Mouse (Mus musculus) liver, embryonic 16.5 days (tissue): ENCODE results near the gene Mup4. TPM values are rescaled to one million over a fixed set of nuclear protein-coding genes. Genes with fewer than 3 reads are reported as not detected.
A peak's percentile ranks its signal among the peaks of the same experiment; 100 is the strongest.

ENCODE experiments used
- ATAC-seq: fragments of 200-750 bp; cut with Nextera tagmentation; 2 replicates; pipeline ENCODE4 v1.8.0; 2017; ENCODE audit warnings: low read depth, mild to moderate bottlenecking, moderate number of reproducible peaks, moderate library complexity
- H3K27ac ChIP-seq: fragments of 300-500 bp; sonication (generic); 2 replicates; pipeline ENCODE4 v1.5.1; 2014; ENCODE audit warnings: mild to moderate bottlenecking, low read length
- H3K27me3 ChIP-seq: fragments of 300-500 bp; sonication (generic); 2 replicates; pipeline ENCODE4 v1.6.1; 2014; ENCODE audit warnings: low read depth, low read length, mixed read lengths; ENCODE audit not compliant: control insufficient read depth, insufficient read depth
- H3K36me3 ChIP-seq: fragments of 300-500 bp; sonication (generic); 2 replicates; pipeline ENCODE4 v1.6.1; 2014; ENCODE audit warnings: mild to moderate bottlenecking; ENCODE audit not compliant: control insufficient read depth, insufficient read depth
- H3K4me1 ChIP-seq: fragments of 300-500 bp; sonication (generic); 2 replicates; pipeline ENCODE4 v1.6.1; 2014; ENCODE audit warnings: low read depth, low read length, mixed read lengths; ENCODE audit not compliant: control insufficient read depth
- H3K4me2 ChIP-seq: fragments of 300-500 bp; sonication (generic); 2 replicates; pipeline ENCODE4 v1.6.1; 2014; ENCODE audit warnings: low read depth, low read length, mixed read lengths
- H3K4me3 ChIP-seq: fragments of 300-500 bp; sonication (generic); 2 replicates; pipeline ENCODE4 v1.5.1; 2014; ENCODE audit warnings: low read depth, mild to moderate bottlenecking, low read length
- H3K9ac ChIP-seq: fragments of 300-500 bp; sonication (generic); 2 replicates; pipeline ENCODE4 v1.6.1; 2014; ENCODE audit warnings: low read depth, low read length
- H3K9me3 ChIP-seq: fragments of 300-500 bp; sonication (generic); replicated peaks from 2 replicates; pipeline ENCODE4 v1.6.1; 2016; ENCODE audit warnings: low read length; ENCODE audit not compliant: control insufficient read depth
- WGBS: fragments of 180-500 bp; shearing (Covaris S2); extraction: QIAGEN DNeasy Blood & Tissue Kit; methylation state at CpG from one replicate; pipeline ENCODE4 v1.1.7; 2014; ENCODE audit not compliant: insufficient replicate concordance; 5-methylcytosine and 5-hydroxymethylcytosine counted together
- polyA plus RNA-seq: library from polyadenylated mRNA; unstranded; fragments of >200 nt; fragmentation: Nextera tagmentation; extraction: Ambion mirVana; gene quantifications from 2 replicates; pipeline ENCODE4 v1.2.1, GENCODE M21; 2015

Gene Mup4
- polyA plus RNA-seq, 1 experiment from 2014 or later, result not detected

GRCm38 (mm10) chr4:59914608-59915403, 45.7 kb downstream of the Mup4 start, which contains the start of gene Slc46a2:
TSS of gene Slc46a2 (minus strand) at chr4:59915056.
- Histone ChIP-seq H3K4me1 (no peaks in the 10 kb centered on the region), H3K9me3 (no peaks in the 10 kb centered on the region), H3K9ac (no peak within 1 kb of the TSS), H3K4me2 (no peak within 1 kb of the TSS), H3K4me3 (no peak within 1 kb of the TSS), H3K27ac (no peak within 1 kb of the TSS), H3K27me3 (peaks cover 11% of the 10 kb centered on the region), H3K36me3 (no peaks in the 10 kb centered on the region)
- 17% methylated on average over 22 of the region's 22 CpGs for WGBS
- no peak for ATAC-seq

GRCm38 (mm10) chr4:59908785-59909184, 51.7 kb downstream of the Mup4 start:
- 64% methylated on average over 2 of the region's 2 CpGs for WGBS

GRCm38 (mm10) chr4:59907657-59908230, 52.8 kb downstream of the Mup4 start:
- ATAC-seq, result no peak
- Histone ChIP-seq H3K4me1 (no peaks in the 10 kb centered on the region), H3K36me3 (no peaks in the 10 kb centered on the region), H3K27me3 (no peaks in the 10 kb centered on the region), H3K4me3 (no peak overlapping the region), H3K27ac (no peak overlapping the region), H3K4me2 (no peak overlapping the region), H3K9ac (no peak overlapping the region), H3K9me3 (no peaks in the 10 kb centered on the region)
- WGBS, result 46% methylated on average over 10 of the region's 10 CpGs

More at GRCm38 (mm10) chr4:59908785-59909184, 51.7 kb downstream of the Mup4 start:
- H3K36me3 ChIP-seq, result no peaks in the 10 kb centered on the region
- no peak overlapping the region for H3K27ac ChIP-seq
- H3K27me3 ChIP-seq, result peaks cover 3% of the 10 kb centered on the region
- no peak overlapping the region for H3K9ac ChIP-seq
- no peaks in the 10 kb centered on the region for H3K4me1 ChIP-seq
- no peak for ATAC-seq
- no peak overlapping the region for H3K4me3 ChIP-seq
- no peak overlapping the region for H3K4me2 ChIP-seq
- H3K9me3 ChIP-seq, result no peaks in the 10 kb centered on the region

- Histone ChIP-seq H3K36me3 (no peaks in the 10 kb centered on the region), H3K27me3 (no peaks in the 10 kb centered on the region), H3K9me3 (no peaks in the 10 kb centered on the region), H3K9ac (no peak overlapping the region), H3K4me3 (no peak overlapping the region), H3K4me1 (no peaks in the 10 kb centered on the region), H3K4me2 (no peak overlapping the region), H3K27ac (no peak overlapping the region)
- peak; percentile 48; the same call in 1 of the 2 replicates for ATAC-seq
- WGBS, result 60% methylated on average over 6 of the region's 6 CpGs
Observed at GRCm38 (mm10) chr4:59907092-59907491, 53.4 kb downstream of the Mup4 start.

Other genes starting within 250 kb of the Mup4 start
- 14.0 and 16.3 TPM in 2 replicates for gene Inip, start 159.1 kb downstream of the Mup4 start, polyA plus RNA-seq
- 3.6 and 5.0 TPM in 2 replicates for gene Snx30, start 154.9 kb downstream of the Mup4 start, polyA plus RNA-seq
- gene Slc46a2, start 45.7 kb downstream of the Mup4 start, polyA plus RNA-seq, result not detected in 2 replicates
- not detected in 2 replicates for gene Mup6, start 3.6 kb upstream of the Mup4 start, polyA plus RNA-seq
- gene Mup7, start 109.8 kb upstream of the Mup4 start, polyA plus RNA-seq, result not detected in 2 replicates
- gene Mup2, start 193.6 kb upstream of the Mup4 start, polyA plus RNA-seq, result not detected in 2 replicates